In the genomic region with DNA sequence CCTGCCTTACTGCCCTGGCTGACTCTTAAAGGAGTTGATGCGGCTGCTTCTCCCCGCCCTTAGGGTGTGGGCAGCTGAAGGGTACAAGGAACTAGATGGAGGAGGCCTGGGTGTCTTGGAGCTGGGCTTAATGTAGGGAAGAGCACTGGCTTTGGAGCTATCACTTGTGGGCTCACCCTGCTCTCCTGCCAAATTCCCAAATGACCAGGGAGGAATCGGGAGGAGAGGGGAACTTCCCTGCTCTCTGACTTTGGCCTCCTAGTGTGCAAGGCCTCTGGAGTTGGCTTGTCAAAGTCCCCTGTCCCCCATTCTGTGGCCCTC, we compare ENCODE assay signal across 8 mouse cellular contexts. TPM values are rescaled to one million over a fixed set of nuclear protein-coding genes. Genes with fewer than 3 reads are reported as not detected.
DNase-seq lines count a peak whose midpoint lies in the region; ATAC-seq and TF ChIP-seq lines count a peak whose summit lies in the region.

No protein-coding gene starts in this region.

- peaks cover 5% of the 10 kb centered on the region; the same call in 1 of the 2 replicates for H3K27me3 ChIP-seq in lung, embryonic 15.5 days
- no peaks in the 10 kb centered on the region for H3K27me3 ChIP-seq in forebrain, embryonic 15.5 days
- peaks cover 35% of the 10 kb centered on the region for H3K27me3 ChIP-seq in liver, embryonic 11.5 days (replicated peaks; ENCODE audit: control insufficient read depth, insufficient read depth, low read length)
- H3K27me3 ChIP-seq in small intestine, adult 2 months (ENCODE audit: control insufficient read depth, insufficient read depth, low read length), result peaks cover 12% of the 10 kb centered on the region

- no peak for TF ChIP-seq POLR2A in small intestine, adult 2 months (IDR thresholded peaks at IDR 0.05; ENCODE audit: low read depth, low read length)

- no peak for DNase-seq in lung, postnatal 36 days
- no peak for DNase-seq in liver, embryonic 11.5 days (ENCODE audit: low spot score)
- DNase-seq in adrenal gland, postnatal 36 days, result no peak
- no peak for DNase-seq in Muller cell, postnatal 12 days (ENCODE audit: inconsistent ontology term)
- DNase-seq in adrenal gland, postnatal 25 days, result no peak

- TF ChIP-seq CTCF in small intestine, adult 2 months (IDR thresholded peaks at IDR 0.05; ENCODE audit: extremely low read depth, insufficient read length, insufficient replicate concordance, low read depth, low read length), result no peak

- H3K4me3 ChIP-seq in lung, embryonic 15.5 days, result peak overlapping the region; percentile 74
- peak overlapping the region; percentile 66 for H3K4me3 ChIP-seq in forebrain, embryonic 15.5 days
- peak overlapping the region; percentile 51 for H3K4me3 ChIP-seq in liver, embryonic 11.5 days (ENCODE audit: low read depth, low read length)
- H3K4me3 ChIP-seq in small intestine, adult 2 months (ENCODE audit: low read depth, low read length), result peak overlapping the region; percentile 66

- peak overlapping the region; percentile 69 for H3K27ac ChIP-seq in lung, embryonic 15.5 days
- H3K27ac ChIP-seq in forebrain, embryonic 15.5 days (replicated peaks), result peak overlapping the region; percentile 70
- H3K27ac ChIP-seq in liver, embryonic 11.5 days (ENCODE audit: low read depth, low read length), result no peak overlapping the region
- peak overlapping the region; percentile 16 for H3K27ac ChIP-seq in small intestine, adult 2 months (ENCODE audit: insufficient read depth, low read depth, low read length)

- peak overlapping the region; percentile 63 for H3K9ac ChIP-seq in lung, embryonic 15.5 days
- peak overlapping the region; percentile 82 for H3K9ac ChIP-seq in forebrain, embryonic 15.5 days (replicated peaks)
- peak overlapping the region; percentile 31; the same call in 1 of the 2 replicates for H3K9ac ChIP-seq in liver, embryonic 11.5 days (ENCODE audit: low read depth, low read length)

- peaks cover under 1% of the 10 kb centered on the region; the same call in 1 of the 2 replicates for H3K36me3 ChIP-seq in lung, embryonic 15.5 days
- H3K36me3 ChIP-seq in forebrain, embryonic 15.5 days, result peaks cover 9% of the 10 kb centered on the region; the same call in 1 of the 2 replicates
- no peaks in the 10 kb centered on the region for H3K36me3 ChIP-seq in liver, embryonic 11.5 days (ENCODE audit: control insufficient read depth, insufficient read depth, low read length)
- no peaks in the 10 kb centered on the region for H3K36me3 ChIP-seq in small intestine, adult 2 months (ENCODE audit: control insufficient read depth, insufficient read depth, low read length)

- WGBS in lung, embryonic 15.5 days, result 15% methylated on average over 3 of the region's 3 CpGs
- WGBS in forebrain, embryonic 15.5 days, result 0% methylated on average over 3 of the region's 3 CpGs
- 18% methylated on average over 3 of the region's 3 CpGs for WGBS in liver, embryonic 11.5 days
- 26% methylated on average over 3 of the region's 3 CpGs for WGBS in small intestine, adult 2 months

- H3K4me2 ChIP-seq in lung, embryonic 15.5 days, result peak overlapping the region; percentile 88
- peak overlapping the region; percentile 84 for H3K4me2 ChIP-seq in forebrain, embryonic 15.5 days (replicated peaks)
- H3K4me2 ChIP-seq in liver, embryonic 11.5 days, result peak overlapping the region; percentile 63

- no peak for ATAC-seq in lung, embryonic 15.5 days (ENCODE audit: borderline replicate concordance, extremely low read depth, low FRiP score, low TSS enrichment)
- ATAC-seq in forebrain, embryonic 15.5 days (replicated peaks), result no peak
- no peak for ATAC-seq in liver, embryonic 11.5 days (replicated peaks; ENCODE audit: low FRiP score)

- peaks cover 27% of the 10 kb centered on the region for H3K4me1 ChIP-seq in lung, embryonic 15.5 days
- H3K4me1 ChIP-seq in forebrain, embryonic 15.5 days, result peaks cover 14% of the 10 kb centered on the region
- peaks cover 10% of the 10 kb centered on the region; the same call in 1 of the 2 replicates for H3K4me1 ChIP-seq in liver, embryonic 11.5 days (replicated peaks; ENCODE audit: control insufficient read depth, insufficient read depth, low read length)
- H3K4me1 ChIP-seq in small intestine, adult 2 months (ENCODE audit: control insufficient read depth, insufficient read depth, insufficient read length, low read length), result peaks cover 4% of the 10 kb centered on the region

- H3K9me3 ChIP-seq in lung, embryonic 15.5 days, result no peaks in the 10 kb centered on the region
- no peaks in the 10 kb centered on the region for H3K9me3 ChIP-seq in forebrain, embryonic 15.5 days
- no peaks in the 10 kb centered on the region for H3K9me3 ChIP-seq in liver, embryonic 11.5 days (ENCODE audit: control insufficient read depth, low read length)

RNA-seq across cellular contexts. Expression of gene Kctd17, which starts 0.7 kb away (rescaled TPM):
- 46.9 and 49.5 TPM in 2 replicates for polyA plus RNA-seq in lung, embryonic 15.5 days (2015; fragmentation: Nextera tagmentation; extraction: Ambion mirVana)
- polyA plus RNA-seq in forebrain, embryonic 15.5 days (2015; fragmentation: Nextera tagmentation; extraction: Ambion mirVana), result 123 and 132 TPM in 2 replicates
- 17.1 and 19.2 TPM in 2 replicates for polyA plus RNA-seq in liver, embryonic 11.5 days (2014; fragmentation: Nextera tagmentation; extraction: Ambion mirVana)
- 46.8 and 52.9 TPM in 2 replicates for polyA plus RNA-seq in small intestine, adult 2 months (2012; rRNA removed)
- 10 to 100 TPM; 78.2 to 96.3 TPM for total RNA-seq in adrenal gland, postnatal 36 days (2021)
- total RNA-seq in adrenal gland, postnatal 25 days (2021), result 73.5 and 84.3 TPM in 2 replicates

RNA-seq across cellular contexts. Expression of gene Mpst, which starts 22.9 kb away (rescaled TPM):
- polyA plus RNA-seq in lung, embryonic 15.5 days (2015; fragmentation: Nextera tagmentation; extraction: Ambion mirVana), result 3.3 and 4.1 TPM in 2 replicates
- 4.1 and 5.3 TPM in 2 replicates for polyA plus RNA-seq in forebrain, embryonic 15.5 days (2015; fragmentation: Nextera tagmentation; extraction: Ambion mirVana)
- polyA plus RNA-seq in liver, embryonic 11.5 days (2014; fragmentation: Nextera tagmentation; extraction: Ambion mirVana), result 5.1 TPM in 2 replicates
- polyA plus RNA-seq in small intestine, adult 2 months (2012; rRNA removed), result 115 and 177 TPM in 2 replicates
- 10 to 100 TPM; 38.8 to 57.7 TPM for total RNA-seq in adrenal gland, postnatal 36 days (2021)
- total RNA-seq in adrenal gland, postnatal 25 days (2021), result 56.9 and 61.7 TPM in 2 replicates

RNA-seq across cellular contexts. Expression of gene Tst, which starts 23.4 kb away (rescaled TPM):
- 81.1 and 88.7 TPM in 2 replicates for polyA plus RNA-seq in lung, embryonic 15.5 days (2015; fragmentation: Nextera tagmentation; extraction: Ambion mirVana)
- 23.7 and 24.6 TPM in 2 replicates for polyA plus RNA-seq in forebrain, embryonic 15.5 days (2015; fragmentation: Nextera tagmentation; extraction: Ambion mirVana)
- 95.3 and 98.9 TPM in 2 replicates for polyA plus RNA-seq in liver, embryonic 11.5 days (2014; fragmentation: Nextera tagmentation; extraction: Ambion mirVana)
- polyA plus RNA-seq in small intestine, adult 2 months (2012; rRNA removed), result 17.7 and 30.3 TPM in 2 replicates
- total RNA-seq in adrenal gland, postnatal 36 days (2021), result 100 to 1,000 TPM; 276 to 330 TPM
- total RNA-seq in adrenal gland, postnatal 25 days (2021), result 246 and 299 TPM in 2 replicates

RNA-seq across cellular contexts. Expression of gene Tex33, which starts 33.4 kb away (rescaled TPM):
- polyA plus RNA-seq in lung, embryonic 15.5 days (2015; fragmentation: Nextera tagmentation; extraction: Ambion mirVana), result not detected in 2 replicates
- polyA plus RNA-seq in forebrain, embryonic 15.5 days (2015; fragmentation: Nextera tagmentation; extraction: Ambion mirVana), result not detected in 2 replicates
- not detected in 2 replicates for polyA plus RNA-seq in liver, embryonic 11.5 days (2014; fragmentation: Nextera tagmentation; extraction: Ambion mirVana)
- not detected in 2 replicates for polyA plus RNA-seq in small intestine, adult 2 months (2012; rRNA removed)
- not detected for total RNA-seq in adrenal gland, postnatal 36 days (2021)
- total RNA-seq in adrenal gland, postnatal 25 days (2021), result not detected in 2 replicates

RNA-seq across cellular contexts. Expression of gene Tmprss6, which starts 39.3 kb away (rescaled TPM):
- 0.06 and 0.20 TPM in 2 replicates for polyA plus RNA-seq in lung, embryonic 15.5 days (2015; fragmentation: Nextera tagmentation; extraction: Ambion mirVana)
- 0.11 and 0.34 TPM in 2 replicates for polyA plus RNA-seq in forebrain, embryonic 15.5 days (2015; fragmentation: Nextera tagmentation; extraction: Ambion mirVana)
- polyA plus RNA-seq in liver, embryonic 11.5 days (2014; fragmentation: Nextera tagmentation; extraction: Ambion mirVana), result 7.0 and 7.9 TPM in 2 replicates
- 0.11 and 0.14 TPM in 2 replicates for polyA plus RNA-seq in small intestine, adult 2 months (2012; rRNA removed)
- total RNA-seq in adrenal gland, postnatal 36 days (2021), result 1 to 10 TPM; 1.2 to 2.3 TPM
- total RNA-seq in adrenal gland, postnatal 25 days (2021), result 1.9 and 4.9 TPM in 2 replicates

Comparison
In these comparisons a context has a peak if more than half of its experiments do, and no peak if none do; other contexts are left out.
1. H3K9ac ChIP-seq: peak in every context shown above with its lines; median percentile 82 in forebrain, embryonic 15.5 days; 63 in lung, embryonic 15.5 days; 31 in liver, embryonic 11.5 days.
2. RNA of gene Mpst, which starts 22.9 kb away (polyA plus RNA-seq): 115 to 177 TPM in small intestine, adult 2 months; 5.1 TPM in liver, embryonic 11.5 days, 4.1 to 5.3 TPM in forebrain, embryonic 15.5 days and 3.3 to 4.1 TPM in lung, embryonic 15.5 days; every median in the first group is over 10 times any median in the second.
3. Peak in every context shown above with its lines, with median percentiles within 50 percentile points of each other: H3K4me2 ChIP-seq and H3K4me3 ChIP-seq.